Mouse (Mus musculus) ES-E14 (cell line): Measurements from ENCODE around the gene Tmem39a. TPM values are rescaled to one million over a fixed set of nuclear protein-coding genes. Genes with fewer than 3 reads are reported as not detected.

Experiments used
- DNase-seq: peaks from one replicate; pipeline ENCODE4 v3.0.0-alpha.2; 2013; ENCODE audit warnings: low read depth, low spot score
- H3K27ac ChIP-seq: 2 replicates; pipeline ENCODE4 v1.5.1; 2012; ENCODE audit warnings: low read depth, mild to moderate bottlenecking, low read length, moderate library complexity, mixed read lengths; ENCODE audit not compliant: poor library complexity, insufficient read depth, severe bottlenecking
- H3K36me3 ChIP-seq: 2 replicates; pipeline ENCODE4 v1.6.1; 2012; ENCODE audit warnings: mild to moderate bottlenecking, low read length, moderate library complexity, mixed read lengths; ENCODE audit not compliant: control insufficient read depth, poor library complexity, insufficient read depth, severe bottlenecking
- H3K4me1 ChIP-seq, 2 experiments: fragments of 150-350 bp in 1 of 2; sonication (generic) in 1 of 2; 2 replicates each; pipeline ENCODE4 v1.6.1; 2012; ENCODE audit warnings: low read length in 2 of 2, mild to moderate bottlenecking in 1 of 2, mixed read lengths in 1 of 2; ENCODE audit not compliant: control insufficient read depth in 2 of 2, insufficient read depth in 2 of 2, poor library complexity in 1 of 2
- H3K4me3 ChIP-seq, 2 experiments: fragments of 150-350 bp in 1 of 2; sonication (generic) in 1 of 2; 2 replicates each; pipeline ENCODE4 v1.5.1; 2012; ENCODE audit warnings: low read length in 2 of 2, low read depth in 1 of 2, mild to moderate bottlenecking in 1 of 2, mixed read lengths in 1 of 2; ENCODE audit not compliant: insufficient read depth in 1 of 2, poor library complexity in 1 of 2, severe bottlenecking in 1 of 2
- H3K9ac ChIP-seq: 2 replicates; pipeline ENCODE4 v1.6.1; 2012; ENCODE audit warnings: low read depth, mild to moderate bottlenecking, low read length, mixed read lengths; ENCODE audit not compliant: poor library complexity, insufficient read depth, severe bottlenecking
- H3K9me3 ChIP-seq: fragments of 150-350 bp; sonication (generic); 2 replicates; pipeline ENCODE4 v1.6.1; 2012; ENCODE audit warnings: low read depth, mild to moderate bottlenecking, low read length; ENCODE audit not compliant: control insufficient read depth, insufficient read depth
- CHD2 ChIP-seq: IDR thresholded peaks from 2 replicates; pipeline ENCODE4 v1.6.1; 2014; ENCODE audit warnings: mild to moderate bottlenecking, low read depth, low read length, inconsistent platforms
- HCFC1 ChIP-seq: IDR thresholded peaks from 2 replicates; pipeline ENCODE4 v1.6.1; 2012; ENCODE audit warnings: low read length, inconsistent platforms, borderline replicate concordance; ENCODE audit not compliant: insufficient read depth
- MAFK ChIP-seq: IDR thresholded peaks from 2 replicates; pipeline ENCODE4 v1.6.1; 2014; ENCODE audit warnings: mild to moderate bottlenecking, low read depth, low read length, inconsistent platforms; ENCODE audit not compliant: insufficient read depth
- ZC3H11A ChIP-seq: IDR thresholded peaks from 2 replicates; pipeline ENCODE4 v1.6.1; 2012; ENCODE audit warnings: low read depth, mild to moderate bottlenecking, inconsistent platforms, low read length, borderline replicate concordance
- ZNF384 ChIP-seq: IDR thresholded peaks from 2 replicates; pipeline ENCODE4 v1.6.1; 2012; ENCODE audit warnings: low read depth, low read length, inconsistent platforms
- in situ Hi-C, 2 experiments: fragments of 600-800 bp; cut with MboI; formaldehyde crosslinking; loops; one replicate each; pipeline ENCODE4 v1.15.1; 2025; ENCODE audit warnings: low sequenced_read_pairs in 2 of 2, inconsistent platforms in 1 of 2; ENCODE audit not compliant: unreplicated experiment in 2 of 2
- total RNA-seq: library from RNA; depleted of rRNA; stranded (reverse); fragments of 300-350 nt; gene quantifications from 2 replicates; pipeline ENCODE4 v1.2.3, GENCODE M21; 2012

Gene Tmem39a
- total RNA-seq, 1 experiment, result 124 TPM

GRCm38 (mm10) chr16:38625411-38625810, 66.9 kb downstream of the Tmem39a start:
- in situ Hi-C loops, result loop anchor here (10.0 to 25.0 kb wide), 3 partner anchors 179 to 429 kb away; partner anchors contain the start of gene Upk1b (in 2 of the 2)

DNA sequence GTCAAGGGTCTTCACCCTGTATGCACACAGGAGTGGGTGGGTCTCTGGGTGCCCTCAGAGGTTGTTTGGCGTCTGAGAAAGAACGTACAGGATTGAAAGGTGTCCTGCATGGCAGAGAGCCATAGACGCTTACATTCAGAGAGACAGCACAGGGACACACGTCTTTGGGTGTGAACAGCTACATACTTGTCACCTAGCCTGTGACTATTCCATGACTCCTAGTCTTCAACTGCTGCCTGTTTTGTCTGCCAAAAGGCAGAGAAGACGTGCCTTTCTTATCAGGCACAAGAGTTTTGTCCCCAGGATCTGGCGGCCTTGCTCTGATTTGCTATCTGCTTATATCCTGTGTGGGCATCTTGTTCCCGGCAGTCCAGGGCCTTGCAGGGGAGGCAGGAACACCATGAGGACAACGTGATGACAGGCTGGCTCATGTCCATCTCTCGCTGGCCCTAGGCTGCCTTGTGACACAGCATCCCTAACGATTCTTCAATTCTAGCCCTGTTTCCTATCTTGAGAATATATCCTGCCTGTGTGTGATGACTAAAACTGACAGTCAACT, 67.4 kb downstream of the Tmem39a start:
- TF ChIP-seq HCFC1 (no peak), CHD2 (no peak), ZNF384 (no peak), ZC3H11A (no peak), MAFK (no peak)
- Histone ChIP-seq H3K9ac (no peak overlapping the region), H3K4me1 (no peaks in the 10 kb centered on the region; a peak in 1 of 4 replicates), H3K4me3 (no peak overlapping the region), H3K9me3 (no peaks in the 10 kb centered on the region), H3K36me3 (no peaks in the 10 kb centered on the region), H3K27ac (no peak overlapping the region)
- no peak for DNase-seq
- in situ Hi-C loops, result loop anchor here (10.0 to 25.0 kb wide), 3 partner anchors 179 to 429 kb away; partner anchors contain the start of gene Upk1b (in 2 of the 2)

More at GRCm38 (mm10) chr16:38625411-38625810, 66.9 kb downstream of the Tmem39a start:
- H3K4me3 ChIP-seq, result no peak overlapping the region
- H3K9ac ChIP-seq, result no peak overlapping the region
- no peak for DNase-seq
- no peaks in the 10 kb centered on the region for H3K36me3 ChIP-seq
- H3K9me3 ChIP-seq, result no peaks in the 10 kb centered on the region
- H3K27ac ChIP-seq, result no peak overlapping the region
- no peaks in the 10 kb centered on the region; a peak in 1 of 4 replicates for H3K4me1 ChIP-seq
- TF ChIP-seq MAFK, result no peak
- TF ChIP-seq HCFC1, result no peak
- no peak for TF ChIP-seq ZC3H11A
- TF ChIP-seq ZNF384, result no peak
- TF ChIP-seq CHD2, result no peak

DNA sequence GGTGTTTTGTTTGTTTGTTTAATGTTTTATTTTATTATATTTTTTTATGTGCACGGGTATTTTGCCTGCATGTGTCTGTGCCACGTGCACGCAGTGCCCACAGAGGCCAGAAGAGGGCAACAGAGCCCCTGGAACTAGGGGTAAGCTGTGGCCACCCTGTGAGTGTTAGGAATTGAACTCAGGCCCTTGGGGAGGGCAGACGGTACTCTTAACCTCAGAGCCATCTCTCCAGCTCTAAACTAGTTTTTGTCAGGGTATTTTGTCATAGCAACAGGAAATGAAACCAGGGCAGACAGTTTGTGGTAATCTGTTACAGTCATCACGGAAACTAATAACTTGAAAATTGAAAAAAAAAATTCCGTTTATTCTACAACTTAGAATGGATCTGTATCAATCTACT, 73.6 kb downstream of the Tmem39a start:
- Histone ChIP-seq H3K27ac (no peak overlapping the region), H3K4me1 (peaks cover 0 to 5% of the 10 kb centered on the region in 2 experiments; a peak in 1 of 4 replicates)

DNA sequence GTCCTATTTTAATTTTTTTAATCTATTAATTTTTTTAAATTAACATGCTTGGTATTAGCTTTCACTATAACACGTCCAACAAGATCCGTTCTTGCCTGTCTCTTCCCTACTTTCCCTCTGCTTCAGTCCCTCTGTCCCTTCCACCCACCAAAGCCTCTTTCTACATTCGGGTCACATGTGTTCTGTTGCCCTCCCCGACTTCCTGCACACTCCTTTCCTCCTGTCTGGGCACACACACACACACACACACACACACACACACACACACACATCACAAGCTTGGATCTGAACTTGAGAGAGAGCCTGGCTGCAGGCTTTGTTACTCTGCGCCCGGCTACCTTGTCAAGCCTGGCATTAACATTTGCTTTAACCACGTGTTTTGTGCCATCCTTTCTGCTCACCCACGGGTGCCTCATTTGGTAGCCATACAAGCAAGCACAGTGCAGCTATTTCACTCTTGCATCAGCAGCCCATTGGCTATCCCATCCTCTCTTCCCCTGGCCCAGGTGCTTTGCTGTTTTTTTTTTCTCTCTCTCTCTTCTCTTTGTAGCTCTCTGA, 77.4 kb downstream of the Tmem39a start:
- DNase-seq, result no peak
- Histone ChIP-seq H3K9me3 (no peaks in the 10 kb centered on the region), H3K4me1 (peaks cover 0 to 5% of the 10 kb centered on the region in 2 experiments; a peak in 1 of 4 replicates), H3K36me3 (no peaks in the 10 kb centered on the region), H3K4me3 (no peak overlapping the region), H3K27ac (no peak overlapping the region), H3K9ac (no peak overlapping the region)
- in situ Hi-C loops, result loop anchor here in 1 of 2 experiments (25.0 kb wide), 1 partner anchor 176 kb away; the partner anchor contains the start of gene Upk1b
- no peak for TF ChIP-seq CHD2

More for the DNA sequence above, 73.6 kb downstream of the Tmem39a start:
- no peak overlapping the region for H3K9ac ChIP-seq
- no peaks in the 10 kb centered on the region for H3K9me3 ChIP-seq
- no peaks in the 10 kb centered on the region for H3K36me3 ChIP-seq
- in situ Hi-C loops, result loop anchor here in 1 of 2 experiments (25.0 kb wide), 1 partner anchor 180 kb away; the partner anchor contains the start of gene Upk1b
- TF ChIP-seq MAFK, result no peak
- TF ChIP-seq ZC3H11A, result 0 out of 2 replicates have a peak, but pooled peaks have one; percentile 25
- no peak for DNase-seq
- H3K4me3 ChIP-seq, result no peak overlapping the region

- H3K9ac ChIP-seq, result no peak overlapping the region
- no peaks in the 10 kb centered on the region for H3K9me3 ChIP-seq
- in situ Hi-C loops, result loop anchor here in 1 of 2 experiments (25.0 kb wide), 1 partner anchor 176 kb away; the partner anchor contains the start of gene Upk1b
- DNase-seq, result no peak
- H3K36me3 ChIP-seq, result no peaks in the 10 kb centered on the region
- no peak overlapping the region for H3K27ac ChIP-seq
- H3K4me3 ChIP-seq, result peak overlapping the region; percentile 24 to 34; a peak in 1 of 4 replicates
- H3K4me1 ChIP-seq, result peaks cover 0 to 5% of the 10 kb centered on the region in 2 experiments; a peak in 1 of 4 replicates
- TF ChIP-seq ZC3H11A, result no peak
These were observed 78.2 kb downstream of the Tmem39a start for GRCm38 (mm10) chr16:38636682-38637081.
